Mouse (Mus musculus) liver, adult 2 months (tissue): ENCODE measurements around the gene Dph6. TPM values are rescaled to one million over a fixed set of nuclear protein-coding genes. Genes with fewer than 3 reads are reported as not detected.
"Not testable (repeated sequence)": the region's sequence is repeated elsewhere in the genome, so short reads cannot be mapped to it uniquely, and the experiment has no call there.

Experiments used
- DNase-seq: peaks from one replicate; pipeline ENCODE4 v3.0.0-alpha.2; 2011; ENCODE audit warnings: low read depth, low spot score; ENCODE audit errors: extremely low read depth
- H3K27ac ChIP-seq: fragments of 200-500 bp; replicated peaks from 2 replicates; pipeline ENCODE4 v1.5.1; 2012; ENCODE audit warnings: low read depth, mild to moderate bottlenecking, control low read depth, inconsistent platforms, low read length; ENCODE audit not compliant: insufficient read depth
- H3K27me3 ChIP-seq: fragments of 200-500 bp; 2 replicates; pipeline ENCODE4 v1.6.1; 2012; ENCODE audit warnings: mild to moderate bottlenecking, moderate library complexity, low read length, inconsistent platforms; ENCODE audit not compliant: control insufficient read depth, insufficient read depth
- H3K36me3 ChIP-seq: fragments of 200-500 bp; 2 replicates; pipeline ENCODE4 v1.6.1; 2012; ENCODE audit warnings: low read length, inconsistent platforms; ENCODE audit not compliant: control insufficient read depth, insufficient read depth
- H3K4me1 ChIP-seq: fragments of 200-500 bp; 2 replicates; pipeline ENCODE4 v1.6.1; 2011; ENCODE audit warnings: low read length; ENCODE audit not compliant: control insufficient read depth, insufficient read depth
- H3K4me3 ChIP-seq: fragments of 200-500 bp; 2 replicates; pipeline ENCODE4 v1.5.1; 2011; ENCODE audit warnings: low read depth, mild to moderate bottlenecking, control low read depth, low read length, moderate library complexity; ENCODE audit not compliant: insufficient read depth
- H3K79me2 ChIP-seq: fragments of 200-500 bp; 2 replicates; pipeline ENCODE4 v1.6.1; 2012; ENCODE audit warnings: inconsistent platforms, mild to moderate bottlenecking, low read length, moderate library complexity; ENCODE audit not compliant: control insufficient read depth, insufficient read depth
- H3K9ac ChIP-seq: fragments of 200-500 bp; 2 replicates; pipeline ENCODE4 v1.6.1; 2012; ENCODE audit warnings: low read depth, mild to moderate bottlenecking, control low read depth, inconsistent platforms, low read length
- CTCF ChIP-seq: fragments of 200-500 bp; IDR thresholded peaks from 2 replicates; pipeline ENCODE4 v1.5.1; 2011; ENCODE audit warnings: low read depth, low read length, control low read depth
- POLR2A ChIP-seq: fragments of 200-500 bp; IDR thresholded peaks from 2 replicates; pipeline ENCODE4 v1.6.1; 2011; ENCODE audit warnings: low read length, control low read depth; ENCODE audit not compliant: insufficient read depth; ENCODE audit errors: extremely low read depth
- WGBS: fragments of 180-500 bp; shearing (Covaris S2); methylation state at CpG from one replicate; pipeline ENCODE4 v1.1.7; 2018; 5-methylcytosine and 5-hydroxymethylcytosine counted together
- polyA plus RNA-seq: library from polyadenylated mRNA; depleted of rRNA; stranded (reverse); fragments of >200 nt; gene quantifications from 2 replicates; pipeline ENCODE4 v1.2.3, GENCODE M21; 2012
- total RNA-seq: library from RNA; depleted of rRNA; stranded (reverse); fragments of >200 nt; gene quantifications from 2 replicates; pipeline ENCODE4 v1.2.3, GENCODE M21; 2014

Dph6 gene
- total and polyA plus RNA-seq, 2 experiments, result 3.3 to 4.8 TPM

GRCm38 (mm10) chr2:114622550-114622939 lies 32.2 kb downstream of the Dph6 start:
- Histone ChIP-seq H3K36me3 (no peaks in the 10 kb centered on the region), H3K79me2 (no peaks in the 10 kb centered on the region), H3K27me3 (no peaks in the 10 kb centered on the region), H3K27ac (no peak overlapping the region), H3K4me1 (0 out of 2 replicates have a peak, but pooled peaks cover 2% of the 10 kb centered on the region), H3K4me3 (no peak overlapping the region), H3K9ac (no peak overlapping the region)
- WGBS, result 20% methylated on average over 2 of the region's 2 CpGs
- DNase-seq, result no peak
- TF ChIP-seq POLR2A (no peak), CTCF (no peak)

GRCm38 (mm10) chr2:114621781-114622549 lies 32.8 kb downstream of the Dph6 start:
- Histone ChIP-seq H3K27me3 (no peaks in the 10 kb centered on the region), H3K4me1 (0 out of 2 replicates have a peak, but pooled peaks cover 2% of the 10 kb centered on the region), H3K79me2 (no peaks in the 10 kb centered on the region), H3K36me3 (no peaks in the 10 kb centered on the region), H3K9ac (no peak overlapping the region), H3K4me3 (no peak overlapping the region), H3K27ac (no peak overlapping the region)
- TF ChIP-seq CTCF, result no peak
- no peak for TF ChIP-seq POLR2A
- WGBS, result 66% methylated on average over 5 of the region's 5 CpGs
- DNase-seq, result peak; percentile 52

DNA sequence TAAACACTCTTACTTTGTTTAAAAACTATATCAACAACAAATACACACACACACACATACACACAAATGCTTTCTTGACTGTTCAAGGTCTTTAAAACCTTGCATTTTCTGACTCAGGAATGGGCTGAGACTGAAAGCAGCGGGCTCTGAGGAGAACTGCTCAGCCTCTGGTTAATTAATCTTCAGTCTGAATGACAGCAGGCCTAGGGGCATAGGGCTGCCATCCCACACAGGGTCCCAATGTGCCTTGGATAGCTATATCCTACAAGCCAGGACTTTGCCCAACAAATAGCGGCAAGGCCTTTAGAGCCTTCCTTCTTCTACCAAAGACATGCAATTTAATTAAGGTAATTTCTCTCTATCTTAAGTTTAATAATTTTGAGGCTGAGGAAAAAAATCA lies 43.2 kb downstream of the Dph6 start:
- H3K9ac ChIP-seq, result no peak overlapping the region
- H3K4me1 ChIP-seq, result no peaks in the 10 kb centered on the region; the same call in 1 of the 2 replicates
- no peaks in the 10 kb centered on the region for H3K27me3 ChIP-seq
- 93% methylated on average over 2 of the region's 2 CpGs for WGBS
- H3K79me2 ChIP-seq, result no peaks in the 10 kb centered on the region; the same call in 1 of the 2 replicates
- H3K36me3 ChIP-seq, result no peaks in the 10 kb centered on the region
- no peak overlapping the region for H3K4me3 ChIP-seq
- H3K27ac ChIP-seq, result no peak overlapping the region
- DNase-seq, result no peak
- no peak for TF ChIP-seq POLR2A
- no peak for TF ChIP-seq CTCF

DNA sequence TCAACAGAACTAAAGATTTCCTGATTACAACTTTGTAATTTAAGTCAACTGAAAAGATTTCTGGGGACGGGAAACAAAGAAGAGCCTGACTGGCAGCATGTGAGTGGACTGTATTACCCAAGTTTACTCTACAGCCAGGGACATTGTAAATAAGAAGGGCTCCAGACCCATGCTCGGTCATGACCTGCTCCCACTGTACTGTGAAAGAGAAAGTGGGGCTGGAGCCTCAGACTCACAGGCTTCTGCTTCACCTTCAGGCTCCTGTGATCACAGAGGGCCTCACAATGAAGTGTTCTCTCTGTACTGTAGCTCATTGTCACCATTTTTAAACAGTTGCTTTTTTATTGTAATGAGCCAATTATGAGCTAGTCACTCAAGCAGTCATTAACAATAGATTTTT lies 44.7 kb downstream of the Dph6 start:
- Histone ChIP-seq H3K27me3 (no peaks in the 10 kb centered on the region), H3K36me3 (no peaks in the 10 kb centered on the region), H3K4me1 (no peaks in the 10 kb centered on the region; the same call in 1 of the 2 replicates), H3K79me2 (no peaks in the 10 kb centered on the region; the same call in 1 of the 2 replicates), H3K4me3 (no peak overlapping the region), H3K27ac (no peak overlapping the region), H3K9ac (no peak overlapping the region)
- TF ChIP-seq POLR2A, result no peak
- TF ChIP-seq CTCF, result no peak
- DNase-seq, result peak; percentile 34
- WGBS, result 18% methylated on average over 2 of the region's 2 CpGs

DNA sequence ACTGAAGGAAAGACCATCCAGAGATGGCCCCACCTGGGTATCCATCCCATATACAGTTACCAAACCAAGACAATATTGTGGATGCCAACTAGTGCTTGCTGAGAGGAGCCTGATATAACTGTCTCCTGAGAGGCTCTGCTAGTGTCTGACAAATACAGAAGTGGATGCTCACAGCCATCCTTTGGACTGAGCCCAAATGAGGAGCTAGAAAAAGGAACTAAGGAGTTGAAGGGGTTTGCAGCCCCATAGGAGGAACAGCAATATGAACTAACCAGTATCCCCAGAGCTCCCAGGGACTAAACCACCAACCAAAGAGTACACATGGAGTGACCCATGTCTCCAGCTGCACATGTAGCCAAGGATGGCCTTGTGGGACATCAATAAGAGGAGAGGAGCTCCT lies 49.6 kb downstream of the Dph6 start:
- H3K4me3 ChIP-seq, H3K79me2 ChIP-seq, H3K36me3 ChIP-seq, DNase-seq, H3K27me3 ChIP-seq, H3K4me1 ChIP-seq, H3K27ac ChIP-seq, H3K9ac ChIP-seq: not testable (repeated sequence)

GRCm38 (mm10) chr2:114601174-114601573 lies 53.6 kb downstream of the Dph6 start:
- WGBS, result 90% methylated on average over 3 of the region's 3 CpGs

More at GRCm38 (mm10) chr2:114601174-114601573, 53.6 kb downstream of the Dph6 start:
- Histone ChIP-seq H3K79me2 (no peaks in the 10 kb centered on the region), H3K4me1 (no peaks in the 10 kb centered on the region), H3K27ac (no peak overlapping the region), H3K36me3 (no peaks in the 10 kb centered on the region), H3K27me3 (no peaks in the 10 kb centered on the region), H3K4me3 (no peak overlapping the region), H3K9ac (no peak overlapping the region)
- TF ChIP-seq CTCF, result no peak
- no peak for TF ChIP-seq POLR2A
- no peak for DNase-seq
